Mouse (Mus musculus): Measurements from ENCODE around the gene Rspo4. TPM values are rescaled to one million over a fixed set of nuclear protein-coding genes. Genes with fewer than 3 reads are reported as not detected.

Rspo4 gene
- polyA plus RNA-seq, 1 experiment, result not detected

- 38% methylated on average over 5 of the region's 5 CpGs for WGBS
Measured at GRCm38 (mm10) chr2:151910498-151910897, 67.8 kb downstream of the Rspo4 start.

GRCm38 (mm10) chr2:151910919-151911500 lies 68.3 kb downstream of the Rspo4 start, which contains the start of gene Angpt4:
Angpt4 (plus strand) TSS chr2:151911210.
- DNase-seq (ENCODE audit: low read depth in 1 of 2, low spot score in 2 of 2), result no peak
- no peaks in the 10 kb centered on the region for H3K36me3 ChIP-seq (ENCODE audit: control insufficient read depth, insufficient read depth, low read length)
- no peak within 1 kb of the TSS for H3K4me3 ChIP-seq (ENCODE audit: extremely low read depth, insufficient read depth, insufficient read length)
- WGBS, result 63% methylated on average over 12 of the region's 13 CpGs
- H3K27ac ChIP-seq (ENCODE audit: insufficient read depth, low read length), result no peak within 1 kb of the TSS
- H3K4me1 ChIP-seq (ENCODE audit: control insufficient read depth, insufficient read depth, insufficient read length), result peaks cover 2% of the 10 kb centered on the region; the same call in 1 of the 2 replicates
- no peaks in the 10 kb centered on the region for H3K27me3 ChIP-seq (ENCODE audit: control insufficient read depth, insufficient read depth, low read length)
- TF ChIP-seq POLR2A (IDR thresholded peaks at IDR 0.05; ENCODE audit: low read depth, low read length), result no peak
- no peak for TF ChIP-seq CTCF (IDR thresholded peaks at IDR 0.05; ENCODE audit: extremely low read depth, insufficient read depth, insufficient read length, insufficient replicate concordance)

More at GRCm38 (mm10) chr2:151910498-151910897, 67.8 kb downstream of the Rspo4 start:
- H3K27ac ChIP-seq (ENCODE audit: insufficient read depth, low read length), result no peak overlapping the region
- no peak overlapping the region for H3K4me3 ChIP-seq (ENCODE audit: extremely low read depth, insufficient read depth, insufficient read length)
- no peaks in the 10 kb centered on the region for H3K27me3 ChIP-seq (ENCODE audit: control insufficient read depth, insufficient read depth, low read length)
- DNase-seq (ENCODE audit: low read depth in 1 of 2, low spot score in 2 of 2), result no peak
- H3K36me3 ChIP-seq (ENCODE audit: control insufficient read depth, insufficient read depth, low read length), result no peaks in the 10 kb centered on the region
- H3K4me1 ChIP-seq (ENCODE audit: control insufficient read depth, insufficient read depth, insufficient read length), result peaks cover 2% of the 10 kb centered on the region; the same call in 1 of the 2 replicates
- TF ChIP-seq POLR2A (IDR thresholded peaks at IDR 0.05; ENCODE audit: low read depth, low read length), result no peak
- no peak for TF ChIP-seq CTCF (IDR thresholded peaks at IDR 0.05; ENCODE audit: extremely low read depth, insufficient read depth, insufficient read length, insufficient replicate concordance)

- 91% methylated on average over 3 of the region's 3 CpGs for WGBS
- TF ChIP-seq CTCF (IDR thresholded peaks at IDR 0.05; ENCODE audit: extremely low read depth, insufficient read depth, insufficient read length, insufficient replicate concordance) (no peak), POLR2A (IDR thresholded peaks at IDR 0.05; ENCODE audit: low read depth, low read length) (no peak)
- peaks cover 2% of the 10 kb centered on the region; the same call in 1 of the 2 replicates for H3K4me1 ChIP-seq (ENCODE audit: control insufficient read depth, insufficient read depth, insufficient read length)
- no peak overlapping the region for H3K4me3 ChIP-seq (ENCODE audit: extremely low read depth, insufficient read depth, insufficient read length)
- no peaks in the 10 kb centered on the region for H3K36me3 ChIP-seq (ENCODE audit: control insufficient read depth, insufficient read depth, low read length)
- H3K27ac ChIP-seq (ENCODE audit: insufficient read depth, low read length), result no peak overlapping the region
- DNase-seq (ENCODE audit: low read depth in 1 of 2, low spot score in 2 of 2), result no peak
- H3K27me3 ChIP-seq (ENCODE audit: control insufficient read depth, insufficient read depth, low read length), result no peaks in the 10 kb centered on the region
Measured at GRCm38 (mm10) chr2:151911751-151912150, 69.0 kb downstream of the Rspo4 start.

- no peak for TF ChIP-seq POLR2A (IDR thresholded peaks at IDR 0.05; ENCODE audit: low read depth, low read length)
- no peak for TF ChIP-seq CTCF (IDR thresholded peaks at IDR 0.05; ENCODE audit: extremely low read depth, insufficient read depth, insufficient read length, insufficient replicate concordance)
- WGBS, result 89% methylated on average over 5 of the region's 5 CpGs
- DNase-seq (ENCODE audit: low read depth in 1 of 2, low spot score in 2 of 2), result no peak
- no peaks in the 10 kb centered on the region for H3K36me3 ChIP-seq (ENCODE audit: control insufficient read depth, insufficient read depth, low read length)
- H3K4me3 ChIP-seq (ENCODE audit: extremely low read depth, insufficient read depth, insufficient read length), result no peak overlapping the region
- no peak overlapping the region for H3K27ac ChIP-seq (ENCODE audit: insufficient read depth, low read length)
- H3K4me1 ChIP-seq (ENCODE audit: control insufficient read depth, insufficient read depth, insufficient read length), result peaks cover 2% of the 10 kb centered on the region; the same call in 1 of the 2 replicates
- H3K27me3 ChIP-seq (ENCODE audit: control insufficient read depth, insufficient read depth, low read length), result no peaks in the 10 kb centered on the region
Measured at GRCm38 (mm10) chr2:151914120-151914519, 71.4 kb downstream of the Rspo4 start.

- TF ChIP-seq CTCF (IDR thresholded peaks at IDR 0.05; ENCODE audit: extremely low read depth, insufficient read depth, insufficient read length, insufficient replicate concordance) (no peak), POLR2A (IDR thresholded peaks at IDR 0.05; ENCODE audit: low read depth, low read length) (no peak)
Measured at GRCm38 (mm10) chr2:151915111-151915510, 72.4 kb downstream of the Rspo4 start.

GRCm38 (mm10) chr2:151916061-151916831 lies 73.5 kb downstream of the Rspo4 start:
- Histone ChIP-seq H3K4me1 (ENCODE audit: control insufficient read depth, insufficient read depth, insufficient read length) (no peaks in the 10 kb centered on the region; the same call in 1 of the 2 replicates), H3K27ac (ENCODE audit: insufficient read depth, low read length) (no peak overlapping the region), H3K4me3 (ENCODE audit: extremely low read depth, insufficient read depth, insufficient read length) (no peak overlapping the region), H3K36me3 (ENCODE audit: control insufficient read depth, insufficient read depth, low read length) (no peaks in the 10 kb centered on the region), H3K27me3 (ENCODE audit: control insufficient read depth, insufficient read depth, low read length) (no peaks in the 10 kb centered on the region)
- no peak for DNase-seq (ENCODE audit: low read depth in 1 of 2, low spot score in 2 of 2)
- TF ChIP-seq CTCF (IDR thresholded peaks at IDR 0.05; ENCODE audit: extremely low read depth, insufficient read depth, insufficient read length, insufficient replicate concordance) (no peak), POLR2A (IDR thresholded peaks at IDR 0.05; ENCODE audit: low read depth, low read length) (no peak)
- WGBS, result 77% methylated on average over 13 of the region's 13 CpGs

More at GRCm38 (mm10) chr2:151915111-151915510, 72.4 kb downstream of the Rspo4 start:
- Histone ChIP-seq H3K4me1 (ENCODE audit: control insufficient read depth, insufficient read depth, insufficient read length) (peaks cover 2% of the 10 kb centered on the region; the same call in 1 of the 2 replicates), H3K36me3 (ENCODE audit: control insufficient read depth, insufficient read depth, low read length) (no peaks in the 10 kb centered on the region), H3K27me3 (ENCODE audit: control insufficient read depth, insufficient read depth, low read length) (no peaks in the 10 kb centered on the region), H3K4me3 (ENCODE audit: extremely low read depth, insufficient read depth, insufficient read length) (no peak overlapping the region), H3K27ac (ENCODE audit: insufficient read depth, low read length) (no peak overlapping the region)
- 37% methylated on average over 2 of the region's 2 CpGs for WGBS
- no peak for DNase-seq (ENCODE audit: low read depth in 1 of 2, low spot score in 2 of 2)
